Mouse (Mus musculus) Patski (cell line): ENCODE results near the gene Padi4. TPM values are rescaled to one million over a fixed set of nuclear protein-coding genes. Genes with fewer than 3 reads are reported as not detected.

ENCODE experiments used
- ATAC-seq: fragments of 100-300 bp; one replicate; pipeline ENCODE4 v1.8.0; 2021
- CTCF ChIA-PET: fragments of 350-600 bp; sonication (Branson Sonifier 250); formaldehyde crosslinking; loops from one replicate; lab custom pipeline; 2022; ENCODE audit warnings: inconsistent platforms; lab: Charles Lee
- POLR2A ChIA-PET: fragments of 350-600 bp; sonication (Branson Sonifier 250); formaldehyde crosslinking; loops from one replicate; lab custom pipeline; 2022; ENCODE audit warnings: antibody characterized with exemption, inconsistent platforms; lab: Charles Lee
- DNase-seq: peaks from one replicate; pipeline ENCODE4 v3.0.0-alpha.2; 2011; ENCODE audit warnings: low read depth, low spot score
- H3K27me3 ChIP-seq: fragments of 371-371 bp; one replicate; pipeline ENCODE4 v1.5.1; 2021
- CTCF ChIP-seq: fragments of 100-300 bp; IDR thresholded peaks from one replicate; pipeline ENCODE4 v1.5.1; 2021
- in situ Hi-C: fragments of 300-500 bp; cut with MboI; formaldehyde crosslinking; loops from 3 replicates; pipeline ENCODE4 v1.11.1; 2018; ENCODE audit warnings: low pct_unique_long_range_greater_than_20kb, mixed read lengths
- polyA plus RNA-seq: library from polyadenylated mRNA; unstranded; gene quantifications from one replicate; pipeline ENCODE4 v1.2.3, GENCODE M21; 2021

Gene Padi4
- polyA plus RNA-seq, 1 experiment from 2014 or later, result 0.04 TPM

DNA sequence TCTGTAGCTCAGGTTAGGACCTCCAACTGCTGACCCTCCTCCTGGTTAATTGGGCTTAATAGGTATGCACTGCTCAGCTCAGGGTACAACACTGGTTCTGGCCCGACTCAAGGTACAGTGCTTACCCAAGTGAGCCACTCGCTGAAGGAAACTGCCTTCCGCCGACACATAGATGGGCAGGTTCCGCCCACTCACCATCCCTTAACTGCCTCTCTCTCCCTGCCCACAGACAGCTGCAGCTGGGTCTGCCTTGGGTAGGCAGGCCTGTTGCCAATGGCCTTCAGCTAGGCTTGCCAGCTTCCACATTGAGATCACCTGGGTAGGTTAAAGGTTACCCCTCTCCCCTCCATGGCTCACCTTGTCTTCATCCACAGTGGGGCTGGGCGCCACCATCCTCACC lies 32.6 kb downstream of the Padi4 start:
- TF ChIP-seq CTCF, result no peak
- ChIA-PET CTCF (no interaction called here), POLR2A (no interaction called here)
- in situ Hi-C loops, result no loop called here
- DNase-seq, result no peak
- peaks cover 13% of the 10 kb centered on the region for H3K27me3 ChIP-seq
- no peak for ATAC-seq

DNA sequence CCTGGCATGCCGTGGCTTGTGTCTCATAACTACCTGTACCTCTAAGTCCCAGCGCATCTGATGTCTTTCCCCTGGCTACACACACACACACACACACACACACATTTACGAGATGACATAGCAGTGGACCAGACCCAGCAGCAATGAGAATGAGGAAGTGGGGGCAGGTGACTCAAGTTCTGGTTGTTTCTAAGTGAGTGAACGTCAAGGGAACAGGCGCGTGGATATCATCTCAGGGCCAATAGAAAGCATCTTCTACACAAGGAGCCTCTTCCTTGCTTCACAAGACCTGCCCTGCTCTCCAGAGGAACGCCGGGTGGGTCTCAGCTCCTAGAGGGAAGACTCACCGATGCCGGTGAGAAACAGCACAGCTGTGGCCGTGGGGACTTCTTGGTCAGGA lies 33.4 kb downstream of the Padi4 start:
- POLR2A ChIA-PET, result no interaction called here
- CTCF ChIA-PET, result no interaction called here
- DNase-seq, result no peak
- TF ChIP-seq CTCF, result no peak
- in situ Hi-C loops, result no loop called here
- peaks cover 13% of the 10 kb centered on the region for H3K27me3 ChIP-seq
- ATAC-seq, result no peak

DNA sequence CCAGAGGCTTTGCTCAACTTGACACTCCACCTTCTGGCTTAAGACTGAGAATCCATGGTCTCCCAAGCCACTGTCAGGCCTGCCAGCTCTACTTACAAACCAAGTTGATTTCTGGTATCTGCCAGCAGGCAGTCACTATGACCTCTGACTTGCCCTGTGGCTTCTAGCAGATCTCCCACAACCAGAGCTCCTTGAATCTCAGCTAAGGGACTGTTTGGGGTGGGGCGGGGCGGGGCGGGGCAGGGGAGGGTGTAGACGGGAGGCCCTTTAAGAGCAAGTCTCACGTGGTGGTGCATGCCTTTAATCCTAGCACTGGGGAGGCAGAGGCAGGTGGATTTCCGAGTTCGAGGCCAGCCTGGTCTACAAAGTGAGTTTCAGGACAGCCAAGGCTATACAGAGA lies 41.2 kb downstream of the Padi4 start:
- ATAC-seq (no peak), DNase-seq (no peak)
- in situ Hi-C loops, result no loop called here
- ChIA-PET POLR2A (no interaction called here), CTCF (no interaction called here)
- H3K27me3 ChIP-seq, result no peaks in the 10 kb centered on the region
- no peak for TF ChIP-seq CTCF

- POLR2A ChIA-PET, result no interaction called here
- TF ChIP-seq CTCF, result no peak
- CTCF ChIA-PET, result no interaction called here
- no peaks in the 10 kb centered on the region for H3K27me3 ChIP-seq
- no peak for DNase-seq
- in situ Hi-C loops, result no loop called here
- ATAC-seq, result no peak
Measured at GRCm38 (mm10) chr4:140731654-140732053, 42.4 kb downstream of the Padi4 start.

- ATAC-seq, result no peak
- DNase-seq, result no peak
- ChIA-PET CTCF (no interaction called here), POLR2A (no interaction called here)
- in situ Hi-C loops, result no loop called here
- no peaks in the 10 kb centered on the region for H3K27me3 ChIP-seq
- TF ChIP-seq CTCF, result no peak
Measured at GRCm38 (mm10) chr4:140726907-140727306, 47.1 kb downstream of the Padi4 start.

DNA sequence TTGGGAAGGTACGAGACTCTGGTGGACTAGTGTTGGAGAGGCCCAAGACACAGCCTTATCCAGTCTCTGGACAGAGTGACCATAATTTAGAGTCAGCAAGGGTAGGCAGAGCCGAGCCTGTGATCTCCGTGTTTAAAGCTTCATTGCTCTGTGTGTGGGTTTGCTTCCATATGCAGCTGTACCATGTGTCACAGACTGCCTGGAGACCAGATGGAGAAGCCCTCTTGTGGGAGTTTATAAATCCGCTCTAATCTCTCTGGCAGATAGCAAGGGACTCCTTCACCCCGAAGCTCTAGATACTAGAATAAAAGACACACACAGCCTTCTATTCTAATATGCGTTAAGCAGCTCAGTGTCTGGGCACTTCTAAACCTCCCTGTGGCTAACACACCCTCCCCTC lies 49.3 kb downstream of the Padi4 start:
- ATAC-seq (no peak), DNase-seq (no peak)
- no peak for TF ChIP-seq CTCF
- in situ Hi-C loops, result no loop called here
- POLR2A ChIA-PET, result interaction anchor here (0.6 kb wide), 1 partner anchor 136 kb away, joined by 3 read pairs; no protein-coding TSS in a partner anchor
- H3K27me3 ChIP-seq, result no peaks in the 10 kb centered on the region
- CTCF ChIA-PET, result interaction anchor here (0.8 to 2.3 kb wide), 3 partner anchors 11 to 41 kb away, joined by 3 to 6 read pairs (median 3); no protein-coding TSS in a partner anchor

DNA sequence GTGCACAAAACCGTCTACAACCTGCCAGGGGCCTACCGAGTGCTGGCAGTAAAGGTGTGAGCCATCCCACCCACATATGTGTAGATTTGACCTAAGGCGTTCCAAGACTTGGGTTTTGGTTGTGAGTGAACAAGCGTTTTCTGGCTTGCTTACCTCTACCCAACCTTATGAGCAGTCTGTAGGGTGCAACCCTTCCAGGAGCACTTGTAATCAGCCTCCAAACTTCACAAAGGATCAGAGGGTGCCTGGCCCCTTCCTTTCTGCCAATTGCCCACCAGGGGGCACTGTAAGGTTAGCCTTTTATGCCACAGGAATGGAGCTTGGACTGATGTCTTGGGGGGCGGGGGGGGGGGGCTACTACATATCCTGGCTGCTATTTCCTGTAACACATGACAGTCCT lies 50.2 kb downstream of the Padi4 start:
- ATAC-seq (no peak), DNase-seq (no peak)
- TF ChIP-seq CTCF, result no peak
- CTCF ChIA-PET, result interaction anchor here (0.8 to 2.3 kb wide), 4 partner anchors 10 to 140 kb away, joined by 3 to 6 read pairs (median 4); no protein-coding TSS in a partner anchor
- H3K27me3 ChIP-seq, result no peaks in the 10 kb centered on the region
- POLR2A ChIA-PET, result interaction anchor here (0.6 kb wide), 1 partner anchor 137 kb away, joined by 3 read pairs; no protein-coding TSS in a partner anchor
- in situ Hi-C loops, result no loop called here

DNA sequence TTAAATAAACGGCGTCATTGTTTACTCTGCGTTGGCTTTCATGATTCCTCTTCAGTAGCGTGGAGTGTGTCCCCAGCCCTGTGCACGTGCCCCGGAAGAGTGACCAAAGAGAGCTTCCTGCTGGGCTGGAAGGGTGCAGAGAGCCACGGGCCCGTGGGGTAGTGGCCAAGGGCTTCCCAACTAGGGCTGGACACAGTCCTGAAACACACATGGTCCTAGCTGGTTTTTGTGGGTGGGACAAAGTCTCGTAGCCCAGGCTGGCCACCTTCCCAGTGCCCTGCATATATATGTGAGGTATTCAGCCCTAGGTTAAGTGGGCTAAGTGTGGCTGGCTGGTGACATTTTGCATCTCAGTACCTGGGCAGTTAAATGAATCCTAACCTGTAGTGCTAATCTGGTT lies 50.8 kb downstream of the Padi4 start:
- POLR2A ChIA-PET, result no interaction called here
- DNase-seq (no peak), ATAC-seq (no peak)
- TF ChIP-seq CTCF, result no peak
- CTCF ChIA-PET, result interaction anchor here (1.3 to 2.3 kb wide), 3 partner anchors 10 to 139 kb away, joined by 4 to 6 read pairs (median 5); no protein-coding TSS in a partner anchor
- in situ Hi-C loops, result no loop called here
- no peaks in the 10 kb centered on the region for H3K27me3 ChIP-seq

DNA sequence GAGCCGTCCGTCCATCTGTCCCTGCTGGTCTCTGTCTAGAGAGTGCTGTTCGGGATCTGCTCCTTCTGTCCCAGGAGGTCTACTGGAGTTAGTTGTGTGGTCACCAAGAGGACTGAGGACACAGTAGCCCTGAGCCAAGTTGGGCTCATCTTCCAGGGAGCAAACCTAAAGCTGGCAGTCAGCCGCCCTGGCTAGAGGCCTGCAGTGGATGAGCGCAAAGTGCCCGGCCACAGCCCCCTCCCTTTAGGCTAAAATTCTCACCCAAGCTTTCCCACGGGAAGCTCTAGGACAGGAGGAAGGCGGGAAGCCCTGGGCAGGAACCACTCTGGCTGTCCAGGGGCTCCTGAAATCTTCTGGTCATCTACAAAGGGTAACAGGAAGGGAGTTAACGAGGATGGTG lies 51.3 kb downstream of the Padi4 start:
- TF ChIP-seq CTCF, result no peak
- H3K27me3 ChIP-seq, result no peaks in the 10 kb centered on the region
- ATAC-seq, result no peak
- POLR2A ChIA-PET, result no interaction called here
- no peak for DNase-seq
- CTCF ChIA-PET, result interaction anchor here (1.3 kb wide), 1 partner anchor 14 kb away, joined by 5 read pairs; no protein-coding TSS in a partner anchor
- in situ Hi-C loops, result no loop called here

DNA sequence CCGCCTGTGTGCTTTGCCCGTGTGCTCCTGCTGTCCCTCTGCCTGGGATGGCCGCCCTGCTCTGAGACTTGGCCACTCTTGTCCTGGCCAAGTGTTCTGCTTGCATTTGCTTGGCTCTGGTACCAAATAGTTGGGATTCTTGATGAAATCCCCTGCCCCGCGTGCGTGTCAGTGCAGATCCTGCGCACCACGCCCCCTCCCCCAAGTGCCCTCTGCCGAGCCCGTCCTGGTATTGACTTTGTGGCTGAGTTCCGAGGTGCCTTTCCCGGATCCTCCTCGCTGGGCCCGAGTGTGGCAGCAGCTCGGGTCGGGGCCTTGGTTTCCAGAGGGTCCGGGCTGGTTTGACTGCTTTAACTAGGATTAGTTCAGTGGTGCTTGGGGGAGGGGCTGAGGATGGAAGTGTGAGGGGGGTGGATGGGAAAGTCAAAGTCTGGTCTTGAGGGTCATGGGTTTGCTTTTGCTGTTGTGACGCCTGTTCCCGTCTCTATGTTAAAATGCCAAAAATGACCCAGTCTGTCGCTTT lies 52.0 kb downstream of the Padi4 start:
- in situ Hi-C loops, result no loop called here
- no peak for TF ChIP-seq CTCF
- ATAC-seq (no peak), DNase-seq (no peak)
- ChIA-PET CTCF (no interaction called here), POLR2A (no interaction called here)
- H3K27me3 ChIP-seq, result no peaks in the 10 kb centered on the region

DNA sequence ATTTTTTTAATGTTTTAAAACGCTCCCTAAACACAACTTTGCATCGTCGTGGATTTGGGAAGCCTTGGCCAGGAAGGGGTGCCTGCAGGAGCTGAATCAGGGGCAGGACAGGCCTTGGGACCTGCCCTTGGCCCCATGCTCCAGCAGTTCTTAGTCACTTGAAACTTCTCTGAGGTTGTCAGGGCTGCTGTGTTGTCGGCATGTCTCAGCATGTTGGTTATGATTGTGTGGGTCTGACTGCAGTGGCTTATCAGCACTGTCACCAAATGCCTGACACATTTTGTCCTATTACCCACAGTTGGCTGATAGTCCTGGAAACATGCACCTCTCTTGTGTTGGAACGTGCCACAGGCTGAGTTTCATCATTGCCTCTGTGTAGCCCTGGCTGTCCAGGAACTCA lies 53.9 kb downstream of the Padi4 start:
- DNase-seq, result no peak
- H3K27me3 ChIP-seq, result no peaks in the 10 kb centered on the region
- ChIA-PET CTCF (no interaction called here), POLR2A (no interaction called here)
- no peak for ATAC-seq
- no peak for TF ChIP-seq CTCF
- in situ Hi-C loops, result no loop called here

GRCm38 (mm10) chr4:140718436-140718835 lies 55.6 kb downstream of the Padi4 start:
- POLR2A ChIA-PET, result no interaction called here

More at GRCm38 (mm10) chr4:140718436-140718835, 55.6 kb downstream of the Padi4 start:
- TF ChIP-seq CTCF, result no peak
- in situ Hi-C loops, result no loop called here
- no peak for DNase-seq
- no peaks in the 10 kb centered on the region for H3K27me3 ChIP-seq
- ATAC-seq, result no peak
- CTCF ChIA-PET, result no interaction called here
